8 mouse cellular contexts compared by ENCODE assay signal in the genomic region with DNA sequence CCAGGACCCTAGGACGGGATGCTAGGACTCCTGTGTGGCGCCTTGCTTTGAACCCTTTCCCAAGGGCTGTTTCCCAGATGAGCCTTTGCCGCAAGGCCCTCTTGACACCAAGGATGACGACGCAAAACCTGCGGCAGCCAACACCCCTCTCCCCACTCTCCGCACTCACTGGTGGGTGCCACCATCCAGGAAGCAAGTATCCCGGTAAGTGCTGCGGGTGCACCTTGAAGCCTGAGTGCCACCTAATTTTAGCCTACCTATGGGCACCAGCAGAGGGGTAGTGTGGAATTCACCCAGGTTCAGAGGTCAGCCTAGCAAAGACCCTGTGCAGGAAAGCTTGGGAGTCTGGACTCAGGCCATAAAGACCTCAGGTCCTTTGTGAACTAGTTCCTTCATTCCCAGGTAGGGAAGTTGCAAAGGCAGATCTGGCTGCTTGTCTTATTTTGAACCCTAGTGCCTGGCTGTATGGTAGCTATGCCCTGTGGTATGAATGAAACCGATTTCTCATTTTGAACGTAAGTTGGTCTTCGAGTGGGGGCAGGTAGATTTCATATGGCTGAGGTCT. TPM values are rescaled to one million over a fixed set of nuclear protein-coding genes. Genes with fewer than 3 reads are reported as not detected.
DNase-seq lines count a peak whose midpoint lies in the region; ATAC-seq and TF ChIP-seq lines count a peak whose summit lies in the region.

No protein-coding gene starts in this region.

- peak overlapping the region; percentile 36; the same call in 1 of the 2 replicates for H3K4me3 ChIP-seq in heart, embryonic 11.5 days (ENCODE audit: low read depth, low read length)
- peak overlapping the region; percentile 64 for H3K4me3 ChIP-seq in hindbrain, embryonic 14.5 days (replicated peaks; ENCODE audit: low read length)
- H3K4me3 ChIP-seq in midbrain, embryonic 14.5 days (replicated peaks; ENCODE audit: low read depth, low read length) = peak overlapping the region; percentile 38

- H3K27ac ChIP-seq in heart, embryonic 11.5 days (ENCODE audit: low read depth, low read length) = no peak overlapping the region
- H3K27ac ChIP-seq in hindbrain, embryonic 14.5 days = peak overlapping the region; percentile 90
- peak overlapping the region; percentile 75 for H3K27ac ChIP-seq in midbrain, embryonic 14.5 days (replicated peaks; ENCODE audit: low read depth, low read length)

- TF ChIP-seq CTCF in brain, embryonic 14.5 days (IDR thresholded peaks at IDR 0.05; ENCODE audit: borderline replicate concordance, extremely low read depth, insufficient read depth, insufficient read length) = no peak

- DNase-seq in heart, adult 9 months (ENCODE audit: low spot score in 2 of 2) = no peak
- peak; percentile 18 for DNase-seq in brain, embryonic 14.5 days (ENCODE audit: low read depth)
- DNase-seq in hindbrain, embryonic 14.5 days (ENCODE audit: low spot score) = no peak
- DNase-seq in midbrain, embryonic 14.5 days = peak; percentile 33
- DNase-seq in natural killer cell, adult 2 months (ENCODE audit: low spot score in 2 of 2) = no peak
- no peak for DNase-seq in B cell, adult 2 months

- no peak for TF ChIP-seq POLR2A in brain, embryonic 14.5 days (IDR thresholded peaks at IDR 0.05; ENCODE audit: borderline replicate concordance, extremely low read depth, insufficient read depth, insufficient read length, poor library complexity, severe bottlenecking)

- no peaks in the 10 kb centered on the region for H3K36me3 ChIP-seq in heart, embryonic 11.5 days (ENCODE audit: control insufficient read depth, insufficient read depth, low read length)
- peaks cover 26% of the 10 kb centered on the region for H3K36me3 ChIP-seq in hindbrain, embryonic 14.5 days (replicated peaks; ENCODE audit: control insufficient read depth, insufficient read depth)
- peaks cover 16% of the 10 kb centered on the region for H3K36me3 ChIP-seq in midbrain, embryonic 14.5 days (ENCODE audit: control insufficient read depth, insufficient read depth, low read length)

- 21% methylated on average over 12 of the region's 12 CpGs for WGBS in heart, embryonic 11.5 days (ENCODE audit: insufficient replicate concordance)
- WGBS in hindbrain, embryonic 14.5 days = 25% methylated on average over 12 of the region's 12 CpGs
- WGBS in midbrain, embryonic 14.5 days = 27% methylated on average over 12 of the region's 12 CpGs

- no peaks in the 10 kb centered on the region for H3K4me1 ChIP-seq in heart, embryonic 11.5 days (ENCODE audit: control insufficient read depth, insufficient read depth, low read length)
- 0 out of 2 replicates have a peak, but pooled peaks cover 13% of the 10 kb centered on the region for H3K4me1 ChIP-seq in hindbrain, embryonic 14.5 days (replicated peaks; ENCODE audit: control insufficient read depth, insufficient read depth, low read length)
- no peaks in the 10 kb centered on the region for H3K4me1 ChIP-seq in midbrain, embryonic 14.5 days (ENCODE audit: control insufficient read depth, insufficient read depth, low read length)

- H3K27me3 ChIP-seq in heart, embryonic 11.5 days (ENCODE audit: control insufficient read depth, insufficient read depth, low read length) = peaks cover 32% of the 10 kb centered on the region
- H3K27me3 ChIP-seq in hindbrain, embryonic 14.5 days (ENCODE audit: control insufficient read depth, insufficient read depth, low read length) = no peaks in the 10 kb centered on the region; the same call in 1 of the 2 replicates
- H3K27me3 ChIP-seq in midbrain, embryonic 14.5 days (ENCODE audit: control insufficient read depth, insufficient read depth, low read length) = no peaks in the 10 kb centered on the region

- no peaks in the 10 kb centered on the region for H3K9me3 ChIP-seq in heart, embryonic 11.5 days (replicated peaks; ENCODE audit: control insufficient read depth, low read length)
- H3K9me3 ChIP-seq in hindbrain, embryonic 14.5 days (ENCODE audit: control insufficient read depth, low read length) = no peaks in the 10 kb centered on the region
- H3K9me3 ChIP-seq in midbrain, embryonic 14.5 days (ENCODE audit: control insufficient read depth, low read length) = no peaks in the 10 kb centered on the region

- no peak for ATAC-seq in heart, embryonic 11.5 days (replicated peaks; ENCODE audit: insufficient number of reproducible peaks, low FRiP score, low TSS enrichment)
- ATAC-seq in hindbrain, embryonic 14.5 days (ENCODE audit: low FRiP score) = peak; percentile 24; the same call in 1 of the 2 replicates
- peak; percentile 19; the same call in 1 of the 2 replicates for ATAC-seq in midbrain, embryonic 14.5 days (ENCODE audit: low FRiP score, low TSS enrichment)
- no peak for ATAC-seq in megakaryocyte-erythroid progenitor cell, adult 5-6 weeks (replicated peaks; ENCODE audit: low FRiP score, low TSS enrichment, poor library complexity, severe bottlenecking)

- H3K9ac ChIP-seq in heart, embryonic 11.5 days (ENCODE audit: low read depth, low read length) = no peak overlapping the region
- H3K9ac ChIP-seq in hindbrain, embryonic 14.5 days = peak overlapping the region; percentile 81
- H3K9ac ChIP-seq in midbrain, embryonic 14.5 days (replicated peaks; ENCODE audit: low read length) = peak overlapping the region; percentile 47

- H3K4me2 ChIP-seq in heart, embryonic 11.5 days = peak overlapping the region; percentile 67
- H3K4me2 ChIP-seq in hindbrain, embryonic 14.5 days (replicated peaks) = peak overlapping the region; percentile 53
- H3K4me2 ChIP-seq in midbrain, embryonic 14.5 days (ENCODE audit: low read length) = peak overlapping the region; percentile 56

RNA-seq across cellular contexts. Expression of gene Snhg11, which starts 0.8 kb away (rescaled TPM):
- 1.3 and 1.6 TPM in 2 replicates for polyA plus RNA-seq in heart, embryonic 11.5 days (2014; fragmentation: Nextera tagmentation; extraction: Ambion mirVana)
- 496 and 652 TPM in 2 replicates for polyA plus RNA-seq in brain, embryonic 14.5 days (2012; rRNA removed)
- 412 and 543 TPM in 2 replicates for polyA plus RNA-seq in hindbrain, embryonic 14.5 days (2014; fragmentation: Nextera tagmentation; extraction: Ambion mirVana)
- 225 and 337 TPM in 2 replicates for polyA plus RNA-seq in midbrain, embryonic 14.5 days (2014; fragmentation: Nextera tagmentation; extraction: Ambion mirVana)
- not detected in 2 replicates for total RNA-seq in megakaryocyte-erythroid progenitor cell, adult 5-6 weeks (2014; fragmentation: Nextera tagmentation)
- total RNA-seq in megakaryocyte-erythroid progenitor cell, adult 5-6 weeks (2017) = not detected in 2 replicates

RNA-seq across cellular contexts. Expression of gene Ralgapb, which starts 33.4 kb away (rescaled TPM):
- 13.2 and 16.5 TPM in 2 replicates for polyA plus RNA-seq in heart, embryonic 11.5 days (2014; fragmentation: Nextera tagmentation; extraction: Ambion mirVana)
- polyA plus RNA-seq in brain, embryonic 14.5 days (2012; rRNA removed) = 37.7 and 44.4 TPM in 2 replicates
- 29.7 and 34.7 TPM in 2 replicates for polyA plus RNA-seq in hindbrain, embryonic 14.5 days (2014; fragmentation: Nextera tagmentation; extraction: Ambion mirVana)
- polyA plus RNA-seq in midbrain, embryonic 14.5 days (2014; fragmentation: Nextera tagmentation; extraction: Ambion mirVana) = 31.4 and 32.6 TPM in 2 replicates
- total RNA-seq in megakaryocyte-erythroid progenitor cell, adult 5-6 weeks (2014; fragmentation: Nextera tagmentation) = 32.2 and 52.0 TPM in 2 replicates
- 26.3 and 32.6 TPM in 2 replicates for total RNA-seq in megakaryocyte-erythroid progenitor cell, adult 5-6 weeks (2017)

Comparison
In these comparisons a context has a peak if more than half of its experiments do, and no peak if none do; other contexts are left out.
1. ATAC-seq: peak in hindbrain, embryonic 14.5 days (single experiment) and midbrain, embryonic 14.5 days (single experiment); none in heart, embryonic 11.5 days (single experiment) and megakaryocyte-erythroid progenitor cell, adult 5-6 weeks (single experiment).
2. DNase-seq: peak in brain, embryonic 14.5 days (single experiment) and midbrain, embryonic 14.5 days (single experiment); none in heart, adult 9 months (0 of 2), hindbrain, embryonic 14.5 days (single experiment), natural killer cell, adult 2 months (0 of 2) and B cell, adult 2 months (0 of 2).
3. RNA of gene Snhg11, which starts 0.8 kb away (polyA plus RNA-seq): 496 to 652 TPM in brain, embryonic 14.5 days, 412 to 543 TPM in hindbrain, embryonic 14.5 days and 225 to 337 TPM in midbrain, embryonic 14.5 days; 1.3 to 1.6 TPM in heart, embryonic 11.5 days; every median in the first group is over 10 times any median in the second.
4. Peak in every context shown above with its lines, with median percentiles within 50 percentile points of each other: H3K4me2 ChIP-seq and H3K4me3 ChIP-seq.